Mouse (Mus musculus): ENCODE data around the gene BC067074. TPM values are rescaled to one million over a fixed set of nuclear protein-coding genes. Genes with fewer than 3 reads are reported as not detected.

The BC067074 gene
- polyA plus RNA-seq, 1 experiment from 2014 or later, result 1.7 TPM

DNA sequence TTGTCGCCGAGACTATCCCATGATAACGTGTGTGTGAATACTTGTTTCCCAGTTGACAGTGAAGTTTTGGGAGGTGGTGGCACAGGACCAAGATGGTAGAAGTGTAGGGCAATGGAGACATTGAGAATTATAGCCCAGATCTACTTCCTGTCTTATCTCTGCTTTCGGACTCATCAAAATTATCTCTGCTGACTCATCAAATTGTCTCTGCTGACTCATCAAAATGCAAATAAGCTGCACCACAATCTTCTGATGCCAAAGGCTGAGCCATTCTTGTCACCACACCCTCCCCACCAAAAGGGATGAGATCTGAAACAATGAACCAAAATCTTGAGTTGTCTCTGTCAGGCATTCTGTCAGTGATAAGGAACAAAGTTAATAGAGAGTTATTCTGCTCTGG is 132.9 kb downstream of the BC067074 start:
- Histone ChIP-seq H3K4me3 (no peak overlapping the region), H3K4me2 (replicated peaks) (no peak overlapping the region), H3K9me3 (no peaks in the 10 kb centered on the region), H3K4me1 (no peaks in the 10 kb centered on the region), H3K27me3 (replicated peaks) (no peaks in the 10 kb centered on the region), H3K9ac (no peak overlapping the region), H3K27ac (no peak overlapping the region), H3K36me3 (no peaks in the 10 kb centered on the region)
- no peak for ATAC-seq (ENCODE audit: low FRiP score, low read depth)
- 94% methylated on average over 4 of the region's 4 CpGs for WGBS

Other genes starting within 250 kb of the BC067074 start
- gene Gpx8, start 246.7 kb upstream of the BC067074 start, polyA plus RNA-seq (2016; fragmentation: Nextera tagmentation; extraction: Ambion mirVana), result 91.5 and 93.3 TPM in 2 replicates
- gene Gzma, start 192.2 kb upstream of the BC067074 start, polyA plus RNA-seq (2016; fragmentation: Nextera tagmentation; extraction: Ambion mirVana), result not detected in 2 replicates
- gene Esm1, start 83.5 kb upstream of the BC067074 start, polyA plus RNA-seq (2016; fragmentation: Nextera tagmentation; extraction: Ambion mirVana), result 0.92 and 1.0 TPM in 2 replicates
- not detected in 2 replicates for gene Gzmk, start 67.3 kb upstream of the BC067074 start, polyA plus RNA-seq (2016; fragmentation: Nextera tagmentation; extraction: Ambion mirVana)

Data from neural tube, embryonic 12.5 days (tissue).